Comparison of ENCODE assay signal across 8 mouse cellular contexts in genomic region chr5:20950516-20950854, GRCm38 (mm10). TPM values are rescaled to one million over a fixed set of nuclear protein-coding genes. Genes with fewer than 3 reads are reported as not detected.
DNase-seq lines count a peak whose midpoint lies in the region; ATAC-seq and TF ChIP-seq lines count a peak whose summit lies in the region.

No protein-coding gene starts in this region.

- H3K4me3 ChIP-seq in heart, embryonic 12.5 days, result peak overlapping the region; percentile 91
- peak overlapping the region; percentile 93 to 94 for H3K4me3 ChIP-seq in ES-E14 (ENCODE audit: insufficient read depth in 1 of 2, low read depth in 1 of 2, low read length in 2 of 2, poor library complexity in 1 of 2, severe bottlenecking in 1 of 2)
- peak overlapping the region; percentile 74 for H3K4me3 ChIP-seq in hindbrain, embryonic 11.5 days (ENCODE audit: low read depth, low read length)
- H3K4me3 ChIP-seq in midbrain, embryonic 11.5 days (ENCODE audit: low read depth, low read length), result peak overlapping the region; percentile 93

- DNase-seq in heart, postnatal 14 days, result no peak
- no peak for DNase-seq in ES-E14 (ENCODE audit: low read depth, low spot score)
- DNase-seq in hindbrain, embryonic 11.5 days (ENCODE audit: low spot score), result no peak
- DNase-seq in midbrain, embryonic 11.5 days (ENCODE audit: low spot score, missing footprints), result no peak
- no peak for DNase-seq in urinary bladder, postnatal 4 days (ENCODE audit: low spot score in 2 of 2)
- no peak for DNase-seq in left cerebral cortex, postnatal 4 days

- H3K27me3 ChIP-seq in heart, embryonic 12.5 days (replicated peaks), result no peaks in the 10 kb centered on the region
- H3K27me3 ChIP-seq in hindbrain, embryonic 11.5 days (ENCODE audit: control insufficient read depth, insufficient read depth, low read length), result no peaks in the 10 kb centered on the region
- no peaks in the 10 kb centered on the region for H3K27me3 ChIP-seq in midbrain, embryonic 11.5 days (ENCODE audit: control insufficient read depth, insufficient read depth, low read length)

- H3K4me1 ChIP-seq in heart, embryonic 12.5 days (replicated peaks), result peaks cover 18% of the 10 kb centered on the region
- H3K4me1 ChIP-seq in ES-E14 (ENCODE audit: control insufficient read depth in 2 of 2, insufficient read depth in 2 of 2, low read length in 2 of 2, poor library complexity in 1 of 2), result peaks cover 0 to 4% of the 10 kb centered on the region in 2 experiments; a peak in 2 of 4 replicates
- H3K4me1 ChIP-seq in hindbrain, embryonic 11.5 days (replicated peaks; ENCODE audit: control insufficient read depth, insufficient read depth, low read length), result no peaks in the 10 kb centered on the region
- peaks cover 15% of the 10 kb centered on the region for H3K4me1 ChIP-seq in midbrain, embryonic 11.5 days (ENCODE audit: control insufficient read depth, insufficient read depth, low read length)

- peak overlapping the region; percentile 97 for H3K27ac ChIP-seq in heart, embryonic 12.5 days (ENCODE audit: poor library complexity, severe bottlenecking)
- H3K27ac ChIP-seq in ES-E14 (ENCODE audit: insufficient read depth, low read depth, low read length, poor library complexity, severe bottlenecking), result peak overlapping the region; percentile 76; the same call in 1 of the 2 replicates
- H3K27ac ChIP-seq in hindbrain, embryonic 11.5 days (ENCODE audit: low read depth, low read length), result peak overlapping the region; percentile 98; the same call in 1 of the 2 replicates
- H3K27ac ChIP-seq in midbrain, embryonic 11.5 days (ENCODE audit: low read depth, low read length), result no peak overlapping the region

- ATAC-seq in heart, embryonic 12.5 days (ENCODE audit: insufficient number of reproducible peaks, low FRiP score), result no peak
- ATAC-seq in hindbrain, embryonic 11.5 days (ENCODE audit: low FRiP score), result no peak
- ATAC-seq in midbrain, embryonic 11.5 days (ENCODE audit: low FRiP score), result no peak
- ATAC-seq in megakaryocyte-erythroid progenitor cell, adult 5-6 weeks (replicated peaks; ENCODE audit: low FRiP score, low TSS enrichment, poor library complexity, severe bottlenecking), result no peak

- intact Hi-C loops in heart, postnatal 14 days (cut with DNase I), result loop anchor here (2.0 to 5.0 kb wide), 2 partner anchors 68 to 104 kb away; partner anchors contain the start of genes Phtf2, Ptpn12 and Tmem60
- intact Hi-C loops in left cerebral cortex, postnatal 4 days (cut with DNase I), result no loop called here

- in situ Hi-C loops in ES-E14 (cut with MboI; ENCODE audit: low sequenced_read_pairs in 2 of 2, unreplicated experiment in 2 of 2), result no loop called here

- H3K36me3 ChIP-seq in heart, embryonic 12.5 days, result peaks cover 11% of the 10 kb centered on the region
- H3K36me3 ChIP-seq in ES-E14 (ENCODE audit: control insufficient read depth, insufficient read depth, low read length, poor library complexity, severe bottlenecking), result no peaks in the 10 kb centered on the region
- H3K36me3 ChIP-seq in hindbrain, embryonic 11.5 days (ENCODE audit: control insufficient read depth, insufficient read depth, low read length), result no peaks in the 10 kb centered on the region
- H3K36me3 ChIP-seq in midbrain, embryonic 11.5 days (ENCODE audit: control insufficient read depth, insufficient read depth, low read length), result no peaks in the 10 kb centered on the region

- peak overlapping the region; percentile 74 for H3K4me2 ChIP-seq in heart, embryonic 12.5 days
- peak overlapping the region; percentile 52 for H3K4me2 ChIP-seq in hindbrain, embryonic 11.5 days (replicated peaks; ENCODE audit: low read depth, low read length)
- H3K4me2 ChIP-seq in midbrain, embryonic 11.5 days, result peak overlapping the region; percentile 47

- peak overlapping the region; percentile 97 for H3K9ac ChIP-seq in heart, embryonic 12.5 days
- H3K9ac ChIP-seq in ES-E14 (ENCODE audit: insufficient read depth, low read depth, low read length, poor library complexity, severe bottlenecking), result peak overlapping the region; percentile 96
- H3K9ac ChIP-seq in hindbrain, embryonic 11.5 days (ENCODE audit: low read depth, low read length), result peak overlapping the region; percentile 96
- H3K9ac ChIP-seq in midbrain, embryonic 11.5 days (ENCODE audit: low read length), result peak overlapping the region; percentile 98; the same call in 1 of the 2 replicates

- WGBS in heart, embryonic 12.5 days, result 0% methylated on average over 9 of the region's 9 CpGs
- WGBS in hindbrain, embryonic 11.5 days, result 1% methylated on average over 9 of the region's 9 CpGs
- under 1% methylated on average over 9 of the region's 9 CpGs for WGBS in midbrain, embryonic 11.5 days

- no peaks in the 10 kb centered on the region for H3K9me3 ChIP-seq in heart, embryonic 12.5 days (replicated peaks)
- no peaks in the 10 kb centered on the region for H3K9me3 ChIP-seq in ES-E14 (ENCODE audit: control insufficient read depth, insufficient read depth, low read depth, low read length)
- no peaks in the 10 kb centered on the region for H3K9me3 ChIP-seq in hindbrain, embryonic 11.5 days (ENCODE audit: control insufficient read depth, low read length)
- H3K9me3 ChIP-seq in midbrain, embryonic 11.5 days (ENCODE audit: control insufficient read depth, low read length), result no peaks in the 10 kb centered on the region

TF ChIP-seq in ES-E14, 5 proteins besides CTCF, POLR2A, EP300 and RAD21:
- TF ChIP-seq HCFC1 (IDR thresholded peaks at IDR 0.05; ENCODE audit: borderline replicate concordance, insufficient read depth, low read length), result no peak
- TF ChIP-seq MAFK (IDR thresholded peaks at IDR 0.05; ENCODE audit: insufficient read depth, low read depth, low read length), result no peak
- TF ChIP-seq CHD2 (IDR thresholded peaks at IDR 0.05; ENCODE audit: low read depth, low read length), result no peak
- TF ChIP-seq ZNF384 (IDR thresholded peaks at IDR 0.05; ENCODE audit: low read depth, low read length), result no peak
- no peak for TF ChIP-seq ZC3H11A (IDR thresholded peaks at IDR 0.05; ENCODE audit: borderline replicate concordance, low read depth, low read length)

RNA-seq across cellular contexts. Expression of gene Rsbn1l, which starts 5.7 kb away (rescaled TPM):
- 5.4 and 7.1 TPM in 2 replicates for polyA plus RNA-seq in heart, embryonic 12.5 days (2016; fragmentation: Nextera tagmentation; extraction: Ambion mirVana)
- total RNA-seq in heart, postnatal 14 days (2021), result 10 to 100 TPM; 14.2 to 16.3 TPM
- total RNA-seq in ES-E14 (2012; rRNA removed), result 8.6 and 10.3 TPM in 2 replicates
- polyA plus RNA-seq in hindbrain, embryonic 11.5 days (2014; fragmentation: Nextera tagmentation; extraction: Ambion mirVana), result 5.8 and 7.3 TPM in 2 replicates
- 6.3 and 7.1 TPM in 2 replicates for polyA plus RNA-seq in midbrain, embryonic 11.5 days (2014; fragmentation: Nextera tagmentation; extraction: Ambion mirVana)
- 10 to 100 TPM; 14.5 to 14.8 TPM for total RNA-seq in left cerebral cortex, postnatal 4 days (2021)
- 30.6 and 43.0 TPM in 2 replicates for total RNA-seq in megakaryocyte-erythroid progenitor cell, adult 5-6 weeks (2014; fragmentation: Nextera tagmentation)
- total RNA-seq in megakaryocyte-erythroid progenitor cell, adult 5-6 weeks (2017), result 26.7 and 33.0 TPM in 2 replicates
